Mouse (Mus musculus): ENCODE results near the gene Apcs. TPM values are rescaled to one million over a fixed set of nuclear protein-coding genes. Genes with fewer than 3 reads are reported as not detected.

The Apcs gene
- polyA plus RNA-seq (2015; fragmentation: Illumina TruSeq; extraction: RNeasy Lipid Tissue Mini Kit (QIAGEN cat#74804); ENCODE audit: low read depth, low replicate concordance) = not detected

DNA sequence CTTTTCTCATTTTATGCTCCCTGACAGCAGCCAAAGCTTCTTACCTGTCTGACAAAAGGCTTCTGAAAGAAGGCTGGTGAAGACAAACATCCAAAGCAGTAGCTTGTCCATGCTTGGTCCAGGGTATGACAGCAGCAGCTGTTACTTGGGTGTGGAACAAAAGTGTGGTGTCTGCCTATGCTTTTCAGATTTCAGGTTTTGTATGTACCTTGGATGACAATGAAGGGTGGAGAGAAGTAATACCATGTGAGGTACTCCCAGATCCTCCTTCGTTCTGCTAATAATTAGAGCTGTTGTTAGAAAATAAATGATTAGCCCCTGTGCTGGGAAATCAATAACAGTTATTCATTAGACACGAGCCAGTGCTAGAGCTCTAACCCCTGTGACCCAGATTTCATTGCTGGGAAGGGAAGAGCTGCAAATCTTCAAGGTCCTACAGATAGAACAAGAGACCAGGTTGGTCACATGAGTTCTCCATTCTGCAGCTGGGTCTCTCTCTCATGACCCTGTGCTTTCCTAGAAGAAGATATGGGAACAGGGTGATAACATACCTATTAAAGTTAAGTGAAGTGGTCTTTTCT, at the start of gene Apcs:
Gene Apcs (minus strand): TSS at position 265 of the 581 bp plus-strand sequence.

Other genes starting within 250 kb of the Apcs start
- not detected for gene Crp, start 197.0 kb downstream of the Apcs start, polyA plus RNA-seq (2015; fragmentation: Illumina TruSeq; extraction: RNeasy Lipid Tissue Mini Kit (QIAGEN cat#74804); ENCODE audit: low read depth, low replicate concordance)
- not detected for gene Olfr16, start 55.4 kb upstream of the Apcs start, polyA plus RNA-seq (2015; fragmentation: Illumina TruSeq; extraction: RNeasy Lipid Tissue Mini Kit (QIAGEN cat#74804); ENCODE audit: low read depth, low replicate concordance)
- not detected for gene Olfr1408, start 242.3 kb upstream of the Apcs start, polyA plus RNA-seq (2015; fragmentation: Illumina TruSeq; extraction: RNeasy Lipid Tissue Mini Kit (QIAGEN cat#74804); ENCODE audit: low read depth, low replicate concordance)